Mouse (Mus musculus): ENCODE results near the gene 4930539E08Rik.

DNA sequence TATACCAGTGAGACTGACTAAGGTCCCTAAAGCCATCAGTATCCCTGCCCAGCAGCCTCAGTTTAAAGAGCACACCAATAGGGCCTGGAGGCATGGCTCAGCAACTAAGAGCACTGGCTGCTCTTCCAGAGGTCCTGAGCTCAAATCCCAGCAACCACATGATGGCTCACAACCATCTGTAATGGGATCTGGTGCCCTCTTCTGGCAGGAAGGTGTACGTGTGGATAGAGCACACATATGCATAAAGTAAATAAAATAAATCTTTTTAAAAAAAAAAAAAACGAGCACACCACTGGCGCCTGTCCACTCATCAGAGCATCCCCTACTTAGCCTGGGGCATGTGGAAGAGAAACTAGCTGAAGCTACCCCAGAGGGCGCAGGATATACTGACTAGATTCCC lies 13.6 kb downstream of the 4930539E08Rik start:
- TF ChIP-seq EP300 (IDR thresholded peaks at IDR 0.05), result no peak
- peak; percentile 41 for TF ChIP-seq CTCF (IDR thresholded peaks at IDR 0.05)
